Mouse (Mus musculus) liver, adult 2 months (tissue): ENCODE data around the gene Ccdc138.

ENCODE experiments used
- CTCF ChIP-seq: fragments of 200-500 bp; IDR thresholded peaks from 2 replicates; pipeline ENCODE4 v1.5.1; 2011; ENCODE audit warnings: low read depth, low read length, control low read depth
- POLR2A ChIP-seq: fragments of 200-500 bp; IDR thresholded peaks from 2 replicates; pipeline ENCODE4 v1.6.1; 2011; ENCODE audit warnings: low read length, control low read depth; ENCODE audit not compliant: insufficient read depth; ENCODE audit errors: extremely low read depth

- TF ChIP-seq CTCF (peak; percentile 73), POLR2A (no peak)
Measured at GRCm38 (mm10) chr10:58559098-58559497, 61.4 kb downstream of the Ccdc138 start.
